Mouse (Mus musculus) gastrocnemius, postnatal 14 days (tissue): ENCODE data around the gene Igsf8. TPM values are rescaled to one million over a fixed set of nuclear protein-coding genes. Genes with fewer than 3 reads are reported as not detected.

Source experiments
- DNase-seq: peaks from one replicate; pipeline ENCODE4 v3.0.0; 2021; ENCODE audit warnings: mixed read lengths
- intact Hi-C: fragments of 180-260 bp; cut with DNase I; formaldehyde crosslinking; loops from one replicate; pipeline ENCODE4 v1.15.1; 2025; ENCODE audit warnings: low total_unique reads
- total RNA-seq, 2 experiments: library from RNA; stranded (reverse); gene quantifications; 2 replicates each; pipeline ENCODE4 v1.2.3; 2021

Igsf8 gene
- total RNA-seq, 2 experiments from 2014 or later: 11.1 to 12.5 TPM

DNA sequence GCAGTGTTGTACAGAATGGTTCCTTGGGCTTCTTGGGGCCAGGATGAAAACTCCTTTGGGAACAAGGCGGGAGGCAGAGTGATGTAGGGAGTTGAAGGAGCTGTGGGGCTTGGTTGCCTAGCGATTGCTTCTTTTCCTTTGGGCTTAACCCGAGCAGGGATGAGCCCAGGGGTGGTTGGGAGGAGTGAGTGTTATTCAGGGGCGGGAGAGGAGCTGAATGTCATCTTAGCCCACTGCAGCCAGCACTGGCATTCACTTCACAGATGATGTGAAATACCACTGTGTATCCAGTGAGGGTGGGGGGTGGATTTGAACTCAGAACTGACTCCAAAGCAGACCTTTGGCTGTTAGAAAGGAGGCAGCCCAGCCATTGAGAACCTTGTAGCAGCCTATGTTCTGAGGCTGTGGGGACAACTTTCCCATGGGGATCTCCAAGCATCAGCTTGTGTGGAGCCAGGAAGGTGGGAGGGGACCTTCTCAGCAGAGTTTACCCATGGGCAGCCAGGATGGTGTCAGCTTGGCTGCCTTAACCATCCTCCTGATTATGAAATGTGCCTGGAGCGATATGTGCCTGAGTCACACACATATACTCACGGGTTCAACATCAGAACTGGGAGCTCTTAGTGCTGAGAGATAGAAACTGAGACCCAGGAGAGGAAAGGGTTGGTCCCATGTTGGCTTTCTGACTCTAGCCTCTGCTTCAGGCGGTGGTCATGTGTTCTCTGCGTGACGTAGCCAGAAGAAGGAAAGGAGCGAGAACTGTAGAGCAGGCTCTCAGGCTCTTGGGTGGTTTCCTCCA is 52.4 kb downstream of the Igsf8 start:
- intact Hi-C loops: loop anchor here (10.0 kb wide), 1 partner anchor 199 kb away; no protein-coding TSS in a partner anchor
- no peak for DNase-seq

DNA sequence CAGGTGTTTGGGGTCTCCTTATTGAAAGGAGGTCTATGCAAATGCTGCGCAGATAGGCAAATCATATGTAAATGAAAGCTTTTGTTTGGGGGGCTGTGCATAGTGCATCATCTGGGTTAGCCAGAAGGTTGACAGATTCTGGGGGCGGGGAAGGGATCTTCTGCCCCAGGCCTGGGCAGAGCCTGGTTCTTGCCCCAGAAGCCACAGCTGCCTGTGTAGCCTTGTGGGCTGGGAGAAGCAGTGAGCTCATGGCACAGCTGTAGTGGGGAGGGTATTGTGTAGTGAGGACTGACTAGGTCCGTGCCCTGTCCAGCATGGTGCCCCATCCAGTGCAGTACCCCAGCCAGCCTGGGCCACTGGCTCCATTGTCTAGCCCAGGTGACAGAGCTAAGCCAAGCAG is 53.5 kb downstream of the Igsf8 start:
- DNase-seq: no peak
- intact Hi-C loops: loop anchor here (10.0 kb wide), 1 partner anchor 200 kb away; no protein-coding TSS in a partner anchor

DNA sequence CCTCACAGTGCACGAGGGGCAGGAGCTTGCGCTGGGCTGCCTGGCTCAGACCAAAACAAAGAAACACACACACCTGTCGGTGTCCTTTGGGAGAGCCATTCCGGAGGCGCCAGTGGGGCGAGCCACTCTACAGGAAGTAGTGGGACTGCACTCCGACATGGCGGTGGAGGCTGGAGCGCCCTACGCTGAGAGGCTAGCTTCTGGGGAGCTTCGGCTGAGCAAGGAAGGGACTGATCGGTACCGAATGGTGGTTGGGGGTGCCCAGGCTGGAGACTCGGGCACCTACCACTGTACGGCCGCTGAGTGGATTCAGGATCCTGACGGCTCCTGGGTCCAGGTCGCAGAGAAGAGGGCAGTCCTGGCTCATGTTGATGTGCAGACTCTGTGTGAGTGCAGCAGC is 56.0 kb downstream of the Igsf8 start:
- intact Hi-C loops: loop anchor here (10.0 kb wide), 1 partner anchor 203 kb away; no protein-coding TSS in a partner anchor

DNA sequence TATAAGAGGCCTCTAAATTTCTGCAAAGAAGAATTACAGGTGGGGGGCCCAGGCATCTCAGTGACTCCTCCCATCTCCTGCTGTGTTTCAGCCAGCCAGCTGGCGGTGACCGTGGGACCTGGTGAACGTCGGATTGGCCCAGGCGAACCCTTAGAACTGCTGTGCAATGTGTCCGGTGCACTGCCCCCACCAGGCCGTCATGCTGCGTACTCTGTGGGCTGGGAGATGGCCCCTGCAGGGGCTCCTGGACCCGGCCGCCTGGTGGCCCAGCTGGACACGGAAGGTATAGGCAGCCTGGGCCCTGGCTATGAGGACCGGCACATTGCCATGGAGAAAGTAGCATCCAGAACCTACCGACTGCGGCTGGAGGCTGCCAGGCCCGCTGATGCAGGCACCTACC is 56.5 kb downstream of the Igsf8 start:
- no peak for DNase-seq
- intact Hi-C loops: loop anchor here (10.0 kb wide), 1 partner anchor 203 kb away; no protein-coding TSS in a partner anchor

More for the DNA sequence above, 56.0 kb downstream of the Igsf8 start:
- no peak for DNase-seq

DNA sequence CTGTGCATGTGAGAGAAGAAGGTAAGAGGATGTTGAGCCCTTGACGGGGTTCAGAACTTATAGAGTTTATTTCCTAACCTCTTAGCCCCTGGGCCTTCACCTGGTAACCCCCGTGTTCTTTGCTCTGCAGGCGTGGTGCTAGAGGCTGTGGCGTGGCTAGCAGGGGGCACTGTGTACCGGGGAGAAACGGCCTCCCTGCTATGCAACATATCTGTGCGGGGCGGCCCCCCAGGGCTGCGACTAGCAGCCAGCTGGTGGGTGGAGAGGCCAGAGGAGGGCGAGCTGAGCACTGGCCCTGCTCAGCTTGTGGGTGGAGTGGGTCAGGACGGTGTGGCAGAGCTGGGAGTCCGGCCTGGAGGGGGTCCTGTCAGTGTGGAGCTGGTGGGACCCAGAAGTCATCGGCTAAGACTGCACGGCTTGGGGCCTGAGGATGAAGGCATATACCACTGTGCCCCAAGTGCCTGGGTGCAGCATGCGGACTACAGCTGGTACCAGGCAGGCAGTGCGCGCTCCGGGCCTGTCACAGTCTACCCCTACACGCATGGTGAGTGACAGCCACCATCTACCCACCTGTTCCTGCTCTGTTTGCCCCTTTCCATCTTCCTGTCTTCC is 57.1 kb downstream of the Igsf8 start:
- DNase-seq: no peak
- intact Hi-C loops: loop anchor here (10.0 kb wide), 1 partner anchor 204 kb away; no protein-coding TSS in a partner anchor

DNA sequence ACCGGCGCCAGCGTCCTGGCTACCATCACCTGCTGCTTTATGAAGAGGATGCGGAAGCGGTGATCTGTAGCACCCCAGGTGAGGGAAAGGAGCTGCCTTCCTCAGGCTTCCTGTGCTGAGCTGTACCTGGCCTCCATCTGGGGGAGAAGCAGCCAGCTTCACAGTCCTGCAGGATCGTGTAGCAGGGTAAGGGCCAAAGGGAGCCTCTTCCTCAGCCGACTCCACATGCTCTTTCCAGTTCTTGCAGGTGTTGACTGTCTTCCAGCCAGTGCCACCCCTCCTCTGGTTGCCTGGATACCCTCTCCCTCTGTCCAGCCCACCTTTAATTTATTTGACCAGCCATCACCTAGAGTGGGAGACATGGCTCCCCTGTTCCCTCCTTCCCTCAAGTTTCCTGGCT is 57.9 kb downstream of the Igsf8 start:
- intact Hi-C loops: loop anchor here (10.0 kb wide), 1 partner anchor 205 kb away; no protein-coding TSS in a partner anchor

DNA sequence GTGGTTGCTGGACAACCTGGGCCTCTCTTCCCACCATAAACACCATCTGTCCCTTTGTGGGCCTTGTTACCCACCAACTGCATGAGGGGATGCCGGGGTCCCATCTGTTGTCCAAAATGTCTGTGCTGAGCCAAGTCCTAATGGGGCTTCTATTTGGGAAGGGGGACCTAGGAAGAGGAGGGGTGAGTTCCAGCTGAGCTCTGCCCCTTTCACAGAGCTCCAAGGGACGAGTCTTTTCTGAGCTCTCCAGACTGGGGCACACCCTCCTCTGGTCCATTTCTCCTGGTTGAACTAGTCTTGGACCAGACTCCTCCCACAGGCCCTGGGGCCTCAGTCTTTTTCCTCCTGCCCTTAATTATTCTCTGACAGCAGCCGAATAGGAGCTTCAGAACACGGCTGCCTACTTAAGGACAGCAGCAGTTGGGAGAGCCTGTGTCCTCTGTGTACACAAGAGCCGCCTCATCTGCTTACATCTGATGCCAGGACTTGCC is 58.5 kb downstream of the Igsf8 start:
- no peak for DNase-seq
- intact Hi-C loops: loop anchor here (10.0 kb wide), 2 partner anchors 205 to 265 kb away; partner anchors contain the start of gene Nhlh1

More for the DNA sequence above, 57.9 kb downstream of the Igsf8 start:
- no peak for DNase-seq

DNA sequence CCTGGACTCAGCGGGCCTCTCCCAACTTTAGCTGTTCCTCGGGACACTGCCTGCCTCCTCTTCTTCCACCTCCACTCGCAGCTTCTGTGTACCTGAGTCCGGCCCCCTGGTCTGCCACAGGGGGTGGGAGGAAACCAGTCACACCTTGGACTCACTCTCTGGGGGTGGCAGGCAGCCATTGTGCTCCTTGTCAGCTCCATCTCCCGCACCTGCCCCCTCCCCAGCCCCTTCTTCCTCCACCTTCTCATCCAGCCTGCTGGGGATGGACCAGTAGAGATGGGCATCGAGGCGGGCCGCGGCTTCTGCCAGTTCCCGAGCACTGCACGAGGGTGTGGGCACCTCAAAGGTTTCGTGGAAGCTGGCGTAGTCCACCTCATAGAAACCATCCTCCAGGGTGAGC is 61.3 kb downstream of the Igsf8 start:
- intact Hi-C loops: loop anchor here (10.0 kb wide), 1 partner anchor 268 kb away; the partner anchor contains the start of gene Nhlh1
- DNase-seq: no peak

DNA sequence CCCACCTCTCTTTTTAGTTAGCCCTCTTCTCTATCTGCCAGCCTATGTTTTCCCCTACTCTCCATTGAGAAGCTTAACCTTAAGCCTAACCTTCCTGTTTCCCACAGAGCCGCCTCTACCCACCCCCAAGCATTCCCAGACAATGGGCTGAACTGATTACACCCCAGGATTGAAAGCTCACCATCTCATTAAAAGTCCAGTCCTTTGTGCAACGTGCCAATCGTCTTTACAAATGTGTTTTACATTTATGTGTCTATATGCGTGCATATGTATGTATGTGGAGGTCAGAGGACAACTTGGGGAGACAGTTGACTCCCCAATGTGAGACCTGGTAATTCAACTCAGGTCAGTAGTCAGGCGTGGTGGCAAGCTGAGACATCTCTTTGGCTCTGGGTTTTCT is 61.9 kb downstream of the Igsf8 start:
- intact Hi-C loops: loop anchor here (10.0 kb wide), 1 partner anchor 268 kb away; the partner anchor contains the start of gene Nhlh1

DNA sequence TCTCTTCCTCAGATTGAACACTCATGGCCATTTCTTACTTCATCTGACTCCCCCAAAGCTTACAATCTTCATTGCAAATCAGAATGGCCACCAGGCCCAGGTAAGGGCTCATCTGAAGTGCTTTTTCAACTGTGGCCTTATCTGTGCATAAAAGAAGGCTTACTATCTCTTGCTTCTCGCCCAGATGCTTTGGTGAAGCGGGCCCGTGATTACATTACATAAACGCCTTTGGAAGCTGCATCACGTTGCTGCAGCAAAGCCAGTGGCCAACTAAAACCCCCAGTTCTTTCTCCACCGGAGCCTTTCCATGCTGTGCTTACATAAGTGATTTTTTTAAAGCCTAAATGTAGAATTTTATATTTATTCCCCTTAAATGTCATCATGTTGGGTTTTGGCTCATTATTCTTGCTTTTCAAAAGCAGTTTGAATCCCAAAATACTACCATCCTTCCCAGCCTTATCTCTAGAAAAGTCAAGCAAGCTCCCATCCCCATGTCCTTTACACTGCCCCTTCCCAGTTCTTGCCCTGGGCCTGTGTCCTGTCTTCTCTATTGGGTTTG is 62.4 kb downstream of the Igsf8 start:
- no peak for DNase-seq
- intact Hi-C loops: loop anchor here (10.0 kb wide), 1 partner anchor 269 kb away; the partner anchor contains the start of gene Nhlh1

More for the DNA sequence above, 61.9 kb downstream of the Igsf8 start:
- no peak for DNase-seq

DNA sequence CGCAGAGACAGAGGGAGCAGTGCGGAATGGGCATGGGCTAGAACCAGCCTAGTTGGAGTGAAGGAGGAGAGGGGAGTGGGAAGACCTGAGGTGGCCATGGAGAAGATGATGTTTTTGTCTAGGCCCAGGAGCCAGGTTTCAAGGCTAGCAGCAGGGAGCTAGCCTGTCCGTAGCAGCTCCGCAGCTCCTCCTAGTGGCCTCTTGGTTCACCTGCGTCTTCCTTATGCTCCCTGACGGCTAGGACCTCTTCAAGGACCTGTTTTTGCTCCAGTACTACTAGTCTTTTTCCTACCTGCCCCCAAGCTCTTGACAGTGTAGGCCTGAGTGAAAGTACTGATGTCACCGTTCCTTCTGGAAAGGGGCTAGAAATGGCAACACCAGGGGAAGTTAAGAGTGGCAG is 63.3 kb downstream of the Igsf8 start:
- DNase-seq: peak; percentile 76
- intact Hi-C loops: loop anchor here (10.0 kb wide), 1 partner anchor 270 kb away; the partner anchor contains the start of gene Nhlh1

DNA sequence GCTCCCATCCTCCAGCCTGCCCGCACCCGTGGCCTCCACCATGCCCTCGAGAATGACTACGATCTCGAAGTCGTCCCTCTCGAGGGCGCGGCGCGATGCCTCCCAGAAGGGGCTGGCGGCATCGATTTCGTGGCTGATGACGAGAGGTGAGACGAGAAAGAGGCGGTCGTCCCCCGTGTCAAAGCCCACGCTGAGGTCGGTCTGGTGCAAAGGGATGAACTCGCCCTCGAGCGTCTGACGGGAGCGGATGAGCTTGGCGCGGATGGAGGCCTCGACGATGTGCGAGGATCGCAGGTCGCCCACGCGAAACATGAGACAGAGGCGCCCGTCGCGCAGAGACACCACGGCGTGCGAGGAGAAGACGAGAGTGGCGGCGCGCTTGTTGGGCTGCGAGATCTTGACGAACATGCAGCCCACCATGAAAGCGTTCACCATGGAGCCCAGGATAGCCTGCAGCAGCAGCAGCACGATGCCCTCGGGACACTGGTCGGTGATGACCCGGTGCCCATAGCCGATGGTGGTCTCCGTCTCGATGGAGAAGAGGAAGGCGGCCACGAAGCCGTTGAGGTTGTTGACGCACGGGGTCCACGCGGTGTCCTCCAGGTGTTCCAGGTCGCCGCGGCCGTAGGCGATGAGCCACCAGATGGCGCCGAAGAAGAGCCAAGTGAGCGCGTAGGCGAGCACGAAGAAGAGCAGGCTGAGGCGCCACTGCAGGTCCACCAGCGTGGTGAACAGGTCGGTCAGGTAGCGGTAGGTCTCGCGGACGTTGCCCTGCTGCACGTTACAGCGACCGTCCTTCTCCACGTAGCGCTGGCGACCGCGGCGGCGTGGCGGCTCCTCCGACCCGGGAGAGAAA is 64.5 kb downstream of the Igsf8 start:
- intact Hi-C loops: loop anchor here (10.0 kb wide), 1 partner anchor 271 kb away; the partner anchor contains the start of gene Nhlh1

DNA sequence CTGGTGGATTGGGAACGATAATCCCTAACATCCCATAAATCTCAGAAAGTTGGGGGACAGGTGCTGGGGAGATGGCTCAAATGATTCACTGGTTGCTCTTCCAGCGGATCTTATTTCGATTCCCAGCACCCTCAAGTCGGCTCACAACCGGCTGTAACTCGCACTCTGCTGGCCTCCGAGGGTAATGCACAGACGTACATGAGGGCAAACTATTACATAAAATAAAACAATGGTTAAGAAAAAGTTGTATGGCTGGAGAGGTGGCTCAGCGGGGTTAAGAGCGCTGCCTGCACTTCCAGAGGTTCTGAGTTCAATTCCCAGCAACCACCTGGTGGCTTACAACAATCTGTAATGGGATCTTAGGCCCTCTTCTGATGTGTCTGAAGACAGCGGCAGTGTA is 65.2 kb downstream of the Igsf8 start:
- DNase-seq: no peak
- intact Hi-C loops: loop anchor here (10.0 kb wide), 1 partner anchor 272 kb away; the partner anchor contains the start of gene Nhlh1

More for the DNA sequence above, 64.5 kb downstream of the Igsf8 start:
- DNase-seq: peak; percentile 57

DNA sequence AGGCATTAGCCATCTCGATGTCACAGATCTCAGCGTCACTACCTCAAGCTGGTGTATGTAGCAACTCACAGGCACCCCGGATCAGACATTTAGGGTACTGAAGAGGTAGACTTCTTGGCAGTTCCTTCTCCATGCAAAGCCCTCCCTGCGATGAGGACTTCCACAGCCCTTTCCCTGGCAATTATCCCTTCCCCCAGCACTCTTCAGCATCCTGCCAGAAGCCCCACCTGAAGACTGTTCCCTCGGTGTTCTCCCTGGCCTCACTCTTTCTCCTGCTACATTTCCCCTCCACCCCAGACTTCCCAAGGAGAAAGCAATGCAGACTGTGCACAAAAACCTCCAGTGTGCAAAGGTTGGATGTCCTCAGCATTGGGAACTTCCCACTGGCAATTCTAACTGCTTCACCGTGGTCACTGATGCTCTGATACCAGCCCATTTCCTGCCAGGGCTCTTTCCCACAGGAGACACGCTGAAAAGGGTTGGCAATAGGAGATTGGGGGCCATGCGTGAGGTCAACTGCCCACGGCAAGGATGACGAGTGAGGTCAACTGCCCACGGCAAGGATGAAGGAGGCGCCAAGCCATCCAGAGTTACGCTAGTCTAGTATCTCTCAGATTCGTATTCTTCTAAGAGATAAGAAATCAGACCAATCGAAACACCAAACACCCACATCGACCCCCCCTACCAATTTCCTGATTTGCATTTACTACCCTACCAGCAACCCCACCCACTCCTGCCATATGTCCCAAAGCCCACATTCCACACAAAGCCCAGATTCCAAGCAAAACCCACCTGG is 66.0 kb downstream of the Igsf8 start:
- DNase-seq: no peak
- intact Hi-C loops: loop anchor here (10.0 kb wide), 1 partner anchor 273 kb away; the partner anchor contains the start of gene Nhlh1

DNA sequence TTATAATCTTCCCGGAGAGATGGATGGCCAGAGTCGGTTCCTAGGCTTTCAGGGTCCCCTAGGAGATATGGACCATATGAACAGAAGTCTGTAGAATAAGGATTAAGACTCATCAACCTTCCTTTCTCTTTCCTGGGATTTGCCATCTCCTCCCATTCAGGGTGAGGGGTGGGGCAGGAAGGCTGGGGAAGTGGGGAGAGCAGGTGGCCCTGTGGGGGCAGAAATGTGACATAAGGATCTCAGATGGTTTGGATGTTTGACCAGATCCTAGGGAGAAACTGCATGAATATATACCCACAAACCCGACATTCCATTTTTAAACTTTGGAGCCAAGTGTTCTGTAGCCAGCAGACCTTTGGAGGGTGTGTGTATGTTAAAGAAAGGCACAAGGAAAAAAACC is 66.6 kb downstream of the Igsf8 start:
- intact Hi-C loops: loop anchor here (10.0 kb wide), 1 partner anchor 273 kb away; the partner anchor contains the start of gene Nhlh1
- no peak for DNase-seq

DNA sequence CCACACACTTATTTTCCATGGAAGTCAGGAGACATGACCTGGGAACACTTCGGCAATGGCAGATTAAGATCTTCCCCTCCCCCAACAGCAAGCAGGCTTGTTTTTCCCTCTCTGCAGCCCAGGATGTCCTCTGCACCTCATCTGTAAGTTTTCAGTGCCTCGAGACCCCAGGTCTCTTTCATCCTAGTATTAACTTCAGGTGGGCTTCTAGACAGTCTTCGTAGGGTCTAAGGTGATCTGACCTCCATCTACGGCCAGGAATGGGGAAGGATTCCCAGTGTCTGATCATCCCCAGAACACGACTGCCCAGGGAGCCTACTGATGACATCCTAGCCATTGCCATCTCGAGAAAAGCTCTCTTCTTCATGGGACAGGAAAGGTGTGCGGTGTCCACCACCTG is 67.0 kb downstream of the Igsf8 start:
- DNase-seq: no peak
- intact Hi-C loops: loop anchor here (10.0 kb wide), 1 partner anchor 274 kb away; the partner anchor contains the start of gene Nhlh1

DNA sequence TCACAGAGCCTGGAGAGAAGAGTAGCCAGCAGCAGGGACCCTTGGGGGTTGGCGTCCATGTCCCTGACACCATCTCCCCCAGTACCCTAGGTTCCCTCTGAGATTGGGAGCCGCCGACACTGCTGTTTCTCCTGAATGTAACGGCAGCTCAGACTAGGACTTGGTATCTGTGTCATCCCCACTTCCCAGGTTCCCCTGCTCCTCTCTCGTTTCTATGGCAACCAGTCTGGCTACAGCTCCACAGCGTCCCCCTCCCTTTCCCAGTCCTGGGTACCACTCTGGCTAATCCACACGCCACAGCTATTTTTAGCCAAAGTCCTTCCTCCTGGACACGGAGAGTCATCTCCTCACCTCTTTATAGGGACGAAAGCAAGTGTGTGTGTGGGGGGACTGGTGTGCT is 67.7 kb downstream of the Igsf8 start, which contains the start of gene Kcnj9:
Gene Kcnj9, minus strand, starts transcription at position 188 of the 400 bp plus-strand sequence.
- no peak for DNase-seq
- intact Hi-C loops: loop anchor here (10.0 kb wide), 1 partner anchor 274 kb away; the partner anchor contains the start of gene Nhlh1
